Mouse (Mus musculus) activated CD4-positive, CD25-positive, alpha-beta regulatory T cell, adult 9 weeks (primary cell): ENCODE results near the gene Edc3. TPM values are rescaled to one million over a fixed set of nuclear protein-coding genes. Genes with fewer than 3 reads are reported as not detected.

Source experiments
- polyA plus RNA-seq: library from polyadenylated mRNA; unstranded; fragments of 100-300 nt; shearing (Covaris generic); gene quantifications from one replicate; pipeline ENCODE4 v1.2.1, GENCODE M21; 2017

Edc3 gene
- polyA plus RNA-seq: 51.7 TPM

GRCm38 (mm10) chr9:57708068-57708719 lies at the start of gene Edc3:
TSS of gene Edc3 (plus strand) at chr9:57708540.

DNA sequence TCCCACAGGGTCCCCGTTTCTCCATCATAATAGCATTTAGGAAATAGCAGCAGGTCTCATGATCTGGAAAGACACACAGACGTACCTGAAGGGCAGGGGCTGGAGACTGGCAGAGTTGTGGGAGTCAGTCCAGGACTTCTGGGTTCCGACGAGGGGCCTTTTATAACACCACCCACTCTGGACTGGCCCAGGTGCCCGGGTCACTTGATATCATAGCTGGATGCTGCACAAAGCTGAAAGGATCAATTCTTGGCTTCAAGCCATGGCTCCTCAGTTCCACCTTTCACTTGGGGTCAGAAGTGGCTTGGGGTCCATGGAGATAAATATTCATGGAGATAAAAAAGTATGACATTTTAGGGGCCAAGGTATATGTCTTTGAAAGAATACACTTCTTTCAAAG lies 24.8 kb upstream of the Edc3 start, which contains the start of gene Cyp1a2:
TSS of gene Cyp1a2 (minus strand) at position 184 of the 400 bp plus-strand sequence.

DNA sequence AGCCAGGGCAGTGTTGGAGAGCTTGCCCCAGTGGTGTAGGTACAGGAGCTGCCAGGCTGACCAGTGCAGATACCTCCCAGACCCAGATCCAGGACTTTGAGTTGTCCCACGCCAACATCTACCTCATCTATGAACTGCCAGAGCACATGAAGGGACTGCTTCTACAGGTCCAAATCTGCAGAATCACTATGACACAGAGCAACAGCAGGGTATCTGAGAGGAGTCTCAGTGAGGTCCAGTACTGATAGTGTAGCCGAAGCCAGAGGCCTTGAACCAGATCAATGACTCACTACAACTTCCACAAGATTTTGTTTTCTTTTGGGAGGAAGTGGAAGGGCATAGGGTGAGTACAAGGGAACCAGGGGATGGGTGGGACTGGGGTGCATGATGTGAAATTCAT lies 20.6 kb upstream of the Edc3 start, which contains the start of gene Cyp1a1:
TSS of gene Cyp1a1 (plus strand) at position 178 of the 400 bp plus-strand sequence.

GRCm38 (mm10) chr9:57765364-57766351 lies 57.3 kb downstream of the Edc3 start, which contains the start of gene Clk3:
TSS of gene Clk3 (minus strand) at chr9:57765860.

Other genes starting within 250 kb of the Edc3 start
- gene Scamp5, start 240.5 kb upstream of the Edc3 start, polyA plus RNA-seq: 0.23 TPM
- gene Rpp25, start 204.5 kb upstream of the Edc3 start, polyA plus RNA-seq: 0.20 TPM
- 232 TPM for gene Cox5a, start 187.3 kb upstream of the Edc3 start, polyA plus RNA-seq
- 11.1 TPM for gene Fam219b, start 171.0 kb upstream of the Edc3 start, polyA plus RNA-seq
- gene Mpi, start 155.8 kb upstream of the Edc3 start, polyA plus RNA-seq: 20.1 TPM
- gene Scamp2, start 147.6 kb upstream of the Edc3 start, polyA plus RNA-seq: 112 TPM
- 87.6 TPM for gene Ulk3, start 119.1 kb upstream of the Edc3 start, polyA plus RNA-seq
- not detected for gene Cplx3, start 102.3 kb upstream of the Edc3 start, polyA plus RNA-seq
- 0.27 TPM for gene Lman1l, start 87.8 kb upstream of the Edc3 start, polyA plus RNA-seq
- gene Csk, start 54.9 kb upstream of the Edc3 start, polyA plus RNA-seq: 230 TPM
- not detected for gene Cyp1a2, start 24.8 kb upstream of the Edc3 start, polyA plus RNA-seq
- 0.24 TPM for gene Cyp1a1, start 20.6 kb upstream of the Edc3 start, polyA plus RNA-seq
- gene Clk3, start 57.3 kb downstream of the Edc3 start, polyA plus RNA-seq: 150 TPM
- gene Arid3b, start 128.3 kb downstream of the Edc3 start, polyA plus RNA-seq: 56.0 TPM
- 101 TPM for gene Ubl7, start 202.4 kb downstream of the Edc3 start, polyA plus RNA-seq
- 0.33 TPM for gene Sema7a, start 231.6 kb downstream of the Edc3 start, polyA plus RNA-seq